Mouse (Mus musculus) embryonic fibroblast, embryonic 13.5 days (primary cell): ENCODE measurements around the gene Dip2c.

Experiments used
- CTCF ChIP-seq: IDR thresholded peaks from 2 replicates; pipeline ENCODE4 v1.5.1; 2011; ENCODE audit warnings: mild to moderate bottlenecking, control low read depth, low read length, moderate library complexity, borderline replicate concordance; ENCODE audit not compliant: insufficient read depth
- POLR2A ChIP-seq: IDR thresholded peaks from 2 replicates; pipeline ENCODE4 v1.6.1; 2011; ENCODE audit warnings: low read depth, mild to moderate bottlenecking, control low read depth, low read length, moderate library complexity

- TF ChIP-seq POLR2A (no peak), CTCF (no peak)
Observed at GRCm38 (mm10) chr13:9297266-9297665, 20.9 kb downstream of the Dip2c start.
